Mouse (Mus musculus): Measurements from ENCODE around the gene Tnfaip8l1.

Tnfaip8l1 gene

DNA sequence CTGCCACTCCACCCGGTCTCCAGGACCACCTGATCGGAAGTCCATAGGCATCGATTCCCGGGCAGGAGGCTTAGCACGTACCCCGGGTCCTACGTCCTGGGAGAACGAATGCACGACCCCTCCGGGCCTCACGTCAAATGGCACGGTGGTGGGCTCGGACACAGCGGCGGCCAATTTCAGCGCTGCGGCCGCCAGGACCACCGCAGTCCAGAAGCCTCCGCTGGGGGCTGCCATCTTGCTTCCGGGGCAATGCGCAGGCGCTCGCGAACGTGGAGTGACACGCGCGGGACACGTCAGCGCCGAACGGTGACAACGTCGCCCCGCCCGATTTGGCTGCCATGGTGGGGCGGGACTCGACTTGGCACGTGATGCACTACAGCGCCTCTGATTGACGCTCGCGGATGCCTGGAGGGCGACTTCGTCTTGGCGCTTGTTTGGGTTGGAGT is 21.4 kb downstream of the Tnfaip8l1 start, which contains the start of gene Mydgf:
TSS of gene Mydgf (minus strand) at position 263 of the 446 bp plus-strand sequence.
- DNase-seq (ENCODE audit: low spot score) = peak; percentile 98

DNA sequence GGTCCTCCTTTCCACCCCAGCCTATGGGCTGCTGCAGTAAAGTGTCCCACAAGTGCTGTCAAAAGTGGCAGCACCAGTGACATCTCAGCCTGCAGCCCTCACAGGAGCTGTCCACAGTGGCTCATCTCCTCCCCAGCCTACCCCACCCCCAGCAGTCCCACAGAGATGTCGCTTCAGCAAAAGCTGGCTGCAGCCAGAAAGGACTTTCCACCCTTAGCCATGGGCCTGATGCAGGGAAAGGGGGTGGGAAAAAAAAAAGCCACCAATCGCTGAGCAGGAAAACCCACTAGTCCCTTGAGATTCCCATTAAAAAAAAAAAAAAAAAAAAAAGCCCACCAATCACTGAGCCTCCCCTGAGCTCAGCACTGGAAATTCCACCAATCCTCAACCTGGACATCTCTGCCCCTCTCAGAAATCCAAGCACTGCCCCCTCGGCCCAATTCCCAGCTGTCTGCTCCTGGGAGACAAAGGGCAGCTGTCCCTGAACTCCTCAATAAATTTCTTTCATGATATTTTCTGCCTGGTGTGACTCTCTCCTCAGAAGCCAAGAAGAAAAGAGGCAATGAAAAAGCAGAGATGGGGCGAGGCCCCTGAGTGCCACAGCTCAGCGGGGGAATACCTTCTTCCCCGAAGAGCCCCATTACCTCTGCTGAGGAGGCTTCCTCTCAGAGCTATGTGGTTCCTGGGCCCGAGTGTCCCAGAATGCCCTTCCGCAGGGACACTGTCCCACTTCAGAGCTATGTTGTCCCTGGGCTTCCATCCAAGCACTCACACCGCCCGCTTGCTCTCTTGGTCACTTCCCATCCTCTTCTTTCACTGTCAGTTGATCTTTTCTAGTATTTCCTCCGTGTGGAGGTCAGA is 23.2 kb downstream of the Tnfaip8l1 start:
- DNase-seq (ENCODE audit: low spot score) = peak; percentile 68

DNA sequence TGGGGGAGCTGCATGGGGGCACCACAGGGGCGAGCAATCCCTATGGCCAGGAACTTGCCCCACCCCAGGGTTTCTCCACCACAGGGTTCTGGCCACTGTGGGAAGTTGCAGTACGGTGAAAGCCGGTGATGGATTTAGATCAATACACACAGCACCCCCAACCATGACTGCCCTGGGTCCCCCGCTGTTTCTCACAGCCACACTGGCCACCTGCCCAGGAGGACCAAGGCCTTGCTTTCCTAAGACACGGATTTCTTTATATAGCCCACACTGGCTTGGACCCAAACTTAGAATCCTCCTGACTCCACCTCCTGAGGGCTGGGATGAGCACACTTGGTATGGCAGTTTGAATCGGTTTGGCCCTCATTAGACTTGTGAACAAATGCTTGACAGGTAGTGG is 29.0 kb downstream of the Tnfaip8l1 start:
- no peak for DNase-seq (ENCODE audit: low spot score)

DNA sequence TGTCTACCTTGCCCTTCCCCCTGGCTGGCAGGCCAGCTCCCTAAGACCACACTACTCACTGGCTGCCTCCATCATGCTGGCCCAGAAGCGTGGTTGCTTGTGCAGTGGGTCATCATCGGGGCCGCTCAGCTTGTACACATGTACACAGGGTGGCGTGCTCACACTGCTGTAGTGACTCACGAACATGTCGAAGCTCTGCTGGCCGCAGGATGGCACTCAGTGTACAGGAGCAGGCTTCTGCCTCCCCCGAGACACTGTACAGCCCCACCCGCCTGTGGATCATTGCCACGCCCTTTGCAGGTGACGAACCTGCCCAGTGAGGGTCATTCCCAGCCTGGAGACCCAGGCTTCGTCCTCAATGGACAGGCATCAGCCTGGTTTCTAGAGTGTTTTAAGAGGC is 32.1 kb downstream of the Tnfaip8l1 start:
- no peak for DNase-seq (ENCODE audit: low spot score)

DNA sequence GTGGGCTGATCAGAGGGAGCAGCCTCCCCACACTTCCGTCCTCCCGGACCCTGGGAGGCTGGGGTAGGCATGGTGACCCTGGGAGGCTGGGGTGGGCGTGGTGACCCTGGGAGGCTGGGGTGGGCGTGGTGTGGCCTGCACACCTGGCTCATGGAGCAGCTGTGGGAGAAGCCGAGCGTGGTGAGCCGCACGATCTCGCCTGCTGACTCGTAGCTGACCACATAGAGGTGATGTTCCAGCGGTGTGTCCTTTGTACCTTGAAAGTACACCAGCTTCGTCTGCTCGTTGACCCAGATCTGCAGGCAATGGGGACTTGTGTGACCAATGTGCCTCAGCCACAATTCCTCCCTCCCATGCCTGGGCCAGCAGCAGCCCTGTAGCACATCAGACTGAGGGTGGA is 32.5 kb downstream of the Tnfaip8l1 start:
- no peak for DNase-seq (ENCODE audit: low spot score)

DNA sequence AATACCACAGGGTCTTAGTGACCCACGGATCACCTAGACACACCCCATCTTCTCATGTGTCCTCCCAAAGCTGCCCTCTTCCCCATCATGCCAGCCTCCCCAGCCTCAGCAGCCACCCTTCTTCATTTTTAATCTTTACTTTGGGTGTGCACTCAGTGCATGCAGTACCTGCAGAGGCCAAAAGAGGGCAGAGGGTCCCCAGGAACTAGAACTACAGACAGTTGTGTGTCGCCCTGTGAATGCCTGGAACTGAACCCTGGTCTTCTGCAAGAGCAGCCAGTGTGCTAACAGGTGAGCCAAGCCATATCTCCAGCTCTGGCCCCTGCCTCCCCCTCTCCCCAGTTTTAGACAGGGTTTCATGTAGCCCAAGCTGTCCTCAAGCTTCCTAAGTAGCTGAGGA is 34.6 kb downstream of the Tnfaip8l1 start:
- DNase-seq (ENCODE audit: low spot score) = no peak

DNA sequence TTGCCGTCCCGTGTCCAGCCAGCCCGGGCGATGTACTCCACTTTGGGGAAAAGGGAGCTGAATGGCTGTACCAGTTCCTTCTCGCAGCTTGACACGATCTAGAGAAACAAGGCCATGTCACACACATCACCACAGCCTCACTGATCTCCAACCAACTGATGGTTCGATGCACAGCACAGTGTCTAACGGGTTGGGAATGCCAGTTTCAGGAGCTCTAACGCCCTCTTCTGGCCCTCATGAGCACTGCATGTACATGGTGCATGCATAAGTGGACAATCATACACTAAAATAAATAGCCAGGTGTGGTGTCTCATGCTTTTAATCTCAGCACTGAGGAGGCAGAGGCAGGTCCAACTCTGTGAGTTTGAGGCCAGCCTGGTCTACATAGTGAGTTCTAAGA is 38.3 kb downstream of the Tnfaip8l1 start:
- DNase-seq (ENCODE audit: low spot score) = no peak

DNA sequence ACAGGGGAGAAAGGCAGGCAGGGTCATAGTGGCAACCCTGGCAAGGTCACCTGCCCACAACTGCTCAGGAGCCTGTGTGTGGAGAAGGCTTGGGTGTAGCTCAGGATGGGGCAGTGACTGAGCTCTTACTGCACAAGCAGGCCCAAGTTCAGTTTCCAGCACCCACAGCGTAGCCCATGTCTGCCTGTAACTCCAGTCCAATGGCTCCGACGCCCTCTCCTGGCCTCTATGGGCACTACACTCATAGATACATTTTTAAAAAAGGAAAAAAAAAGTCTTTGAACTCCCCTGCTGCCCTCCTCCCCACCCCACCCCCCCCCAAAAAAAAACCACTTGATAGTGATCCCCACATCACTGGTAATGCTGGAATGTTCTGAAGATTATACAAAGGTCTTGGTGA is 39.4 kb downstream of the Tnfaip8l1 start:
- no peak for DNase-seq (ENCODE audit: low spot score)

DNA sequence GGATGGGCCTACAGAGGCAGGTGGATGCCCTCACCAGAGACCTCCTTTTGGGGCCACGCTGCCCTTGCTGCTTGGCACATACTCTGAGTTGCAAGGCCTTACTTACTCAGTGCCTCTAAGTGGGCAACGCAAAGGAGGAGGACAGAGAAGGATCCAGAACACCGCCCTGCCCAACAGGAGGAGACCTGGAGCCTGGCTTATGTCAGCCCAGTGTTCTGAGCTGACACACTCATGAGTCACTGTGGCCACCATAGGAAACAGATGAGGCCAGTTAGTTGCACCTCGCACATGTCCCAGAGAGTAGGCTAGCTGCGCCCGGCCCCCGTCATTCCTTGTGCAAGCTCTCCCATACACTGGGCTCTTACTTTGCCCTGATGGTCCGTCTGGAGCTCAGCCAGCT is 40.2 kb downstream of the Tnfaip8l1 start:
- no peak for DNase-seq (ENCODE audit: low spot score)

DNA sequence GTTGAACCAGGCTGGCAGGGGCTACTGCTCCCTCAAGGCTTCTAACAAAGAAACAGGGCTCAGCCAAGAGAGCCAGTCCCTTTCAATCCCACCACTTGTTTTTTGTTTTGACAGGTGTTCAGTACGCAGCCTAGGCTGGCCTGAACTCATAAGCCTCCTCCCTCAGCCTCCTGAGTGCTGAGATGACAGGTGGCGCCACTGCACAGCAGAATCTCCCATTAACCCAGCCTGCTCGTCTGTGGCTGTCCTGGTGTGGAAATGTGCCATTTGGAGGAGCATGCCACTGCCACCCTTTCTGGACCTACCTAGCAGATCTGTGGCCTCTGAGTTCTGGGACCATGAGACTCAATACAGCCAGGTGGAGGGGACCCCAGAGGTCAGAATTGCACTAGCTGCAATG is 41.5 kb downstream of the Tnfaip8l1 start:
- no peak for DNase-seq (ENCODE audit: low spot score)

DNA sequence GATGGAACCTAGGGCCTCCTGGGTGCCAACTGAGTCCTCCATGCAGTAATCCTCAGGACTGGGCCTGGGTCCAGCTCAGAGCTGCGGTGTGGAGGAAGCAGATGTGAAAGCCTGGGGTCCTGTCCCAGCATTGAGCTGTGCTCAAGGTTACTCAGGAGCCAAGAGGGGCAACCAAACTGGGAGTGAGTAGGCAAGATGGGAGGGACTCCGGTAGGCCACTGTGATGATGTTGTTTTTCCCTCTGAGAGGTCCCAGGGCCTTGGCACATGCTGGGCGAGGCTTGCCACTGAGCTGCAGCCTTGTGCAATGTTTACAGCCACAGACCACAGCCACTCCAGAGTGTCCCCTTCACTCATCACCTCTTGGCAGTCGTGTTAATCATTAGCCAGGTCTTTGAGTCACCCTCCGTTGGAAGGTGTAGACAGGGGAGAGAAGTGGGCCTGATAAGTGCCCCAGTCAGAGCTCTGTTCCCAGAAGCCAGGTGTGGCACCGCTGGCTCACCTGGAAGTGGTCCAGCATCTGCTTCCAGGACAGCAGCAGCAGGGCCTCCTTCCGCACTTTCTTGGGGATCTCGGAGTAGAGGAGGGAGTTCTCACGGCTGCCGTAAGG is 44.1 kb downstream of the Tnfaip8l1 start:
- DNase-seq (ENCODE audit: low spot score) = no peak

DNA sequence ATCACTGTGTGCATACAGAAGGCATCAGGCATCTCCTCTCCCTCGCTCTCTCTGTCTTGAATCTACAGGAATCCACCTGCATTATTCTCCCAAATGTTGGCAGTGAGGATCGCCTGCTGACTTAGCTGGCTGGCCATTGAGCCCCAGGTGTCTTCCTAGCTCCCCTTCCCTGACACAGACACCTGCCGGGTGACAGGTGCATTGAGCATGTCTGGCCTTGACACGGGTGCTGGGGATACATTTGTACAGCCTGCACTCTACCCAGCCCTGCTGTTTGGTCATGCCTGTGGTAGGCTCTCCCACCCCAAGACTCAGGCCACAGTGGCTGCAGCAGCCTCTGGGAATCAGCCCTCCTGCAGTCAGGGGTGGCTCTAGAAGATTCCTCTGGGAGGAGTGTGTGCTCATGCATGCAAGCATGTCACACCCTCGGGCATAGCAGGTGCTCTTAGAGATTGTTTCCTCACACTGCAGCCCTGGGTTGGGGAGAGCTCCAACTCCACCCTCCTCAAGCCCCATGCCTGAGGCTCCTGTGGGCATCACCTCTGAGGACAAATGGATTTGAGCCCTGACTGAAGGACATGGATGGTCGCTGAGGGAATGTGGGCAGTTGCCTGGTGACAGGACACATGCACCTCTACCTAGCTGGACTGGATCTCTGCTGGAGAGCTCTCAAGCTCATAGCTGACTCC is 44.9 kb downstream of the Tnfaip8l1 start:
- no peak for DNase-seq (ENCODE audit: low spot score)

DNA sequence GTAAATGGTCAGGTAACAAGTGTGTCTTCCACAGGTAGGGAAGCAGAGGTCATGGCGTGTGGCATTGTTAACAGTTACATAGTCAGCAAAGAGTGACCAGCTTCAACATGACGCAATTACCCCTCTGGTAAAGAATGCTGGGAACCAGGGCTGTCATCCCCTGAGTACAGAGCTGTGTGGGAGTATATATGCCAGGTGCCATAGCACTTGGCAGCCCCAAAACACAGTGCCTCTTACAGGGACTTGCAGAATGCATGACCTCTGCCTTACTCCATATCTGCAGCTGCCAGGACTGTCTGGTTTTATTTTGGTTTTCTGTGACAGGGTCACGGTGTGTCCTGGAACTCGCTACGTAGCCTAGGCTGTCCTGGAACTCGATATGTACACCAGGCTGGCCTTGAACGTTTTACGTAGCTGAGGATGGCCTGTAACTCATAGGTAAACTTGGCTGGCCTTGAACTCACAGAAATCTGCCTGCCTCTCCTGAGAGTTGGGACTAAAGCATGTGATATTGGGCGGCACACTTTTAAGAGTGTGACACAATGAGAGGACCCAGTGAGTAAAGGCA is 45.8 kb downstream of the Tnfaip8l1 start:
- DNase-seq (ENCODE audit: low spot score) = no peak

DNA sequence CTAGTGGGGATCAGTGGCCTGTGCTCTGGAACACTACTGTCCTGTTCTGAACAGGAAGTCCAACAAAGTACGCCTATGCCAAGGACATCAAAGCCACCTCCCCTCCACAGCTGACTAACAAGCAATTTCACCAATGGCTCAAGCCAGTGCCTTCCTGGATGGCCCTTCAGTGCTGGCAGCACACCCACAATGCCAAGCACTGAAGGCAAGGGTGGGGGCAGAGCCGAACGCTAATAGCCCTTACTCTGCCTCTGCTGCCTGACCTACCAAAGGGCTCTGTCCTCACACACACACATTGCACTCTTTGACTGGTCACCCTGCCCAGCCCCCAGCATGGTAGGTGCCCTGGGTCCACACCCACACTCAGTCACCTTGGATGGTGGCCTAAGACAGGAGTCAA is 46.5 kb downstream of the Tnfaip8l1 start:
- no peak for DNase-seq (ENCODE audit: low spot score)

DNA sequence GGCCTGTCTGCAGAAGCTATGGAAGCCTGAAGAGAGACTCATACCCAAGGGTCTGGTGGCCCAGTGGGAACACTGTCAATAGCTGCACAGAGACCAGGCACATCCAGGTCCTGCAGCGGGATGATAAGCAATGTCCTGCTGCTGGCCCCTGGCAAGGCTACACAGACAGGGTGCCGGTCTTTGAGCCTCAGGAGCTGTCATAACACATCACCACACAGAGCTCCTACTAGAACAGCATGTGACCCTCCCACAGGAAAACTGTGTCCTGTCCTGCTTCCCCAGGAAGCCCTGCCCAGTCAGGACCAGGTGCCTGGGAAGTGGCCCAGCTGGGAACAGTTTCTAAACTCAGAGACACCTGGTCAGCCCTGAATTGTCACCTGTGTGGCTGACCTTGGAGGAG is 48.8 kb downstream of the Tnfaip8l1 start:
- DNase-seq (ENCODE audit: low spot score) = no peak

DNA sequence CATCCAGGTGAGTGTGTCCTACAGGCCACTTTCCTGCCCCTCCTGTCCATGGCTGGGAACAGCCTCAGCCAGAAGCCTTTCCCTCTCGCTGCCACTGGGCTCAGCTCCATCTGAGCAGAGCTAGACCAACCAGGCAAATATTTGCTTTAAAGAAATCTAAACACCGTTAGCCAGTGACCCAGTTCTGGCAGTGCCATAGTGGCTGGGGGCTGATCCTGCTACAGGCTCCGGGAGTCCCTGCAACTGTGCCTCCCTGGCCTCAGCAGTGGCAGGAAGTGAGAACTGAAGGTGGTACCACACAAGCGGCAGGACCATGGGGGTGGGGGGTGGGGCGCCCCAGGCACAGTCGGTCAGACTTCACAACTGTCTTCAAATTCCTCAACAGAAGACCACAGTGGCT is 50.4 kb downstream of the Tnfaip8l1 start:
- DNase-seq (ENCODE audit: low spot score) = no peak

DNA sequence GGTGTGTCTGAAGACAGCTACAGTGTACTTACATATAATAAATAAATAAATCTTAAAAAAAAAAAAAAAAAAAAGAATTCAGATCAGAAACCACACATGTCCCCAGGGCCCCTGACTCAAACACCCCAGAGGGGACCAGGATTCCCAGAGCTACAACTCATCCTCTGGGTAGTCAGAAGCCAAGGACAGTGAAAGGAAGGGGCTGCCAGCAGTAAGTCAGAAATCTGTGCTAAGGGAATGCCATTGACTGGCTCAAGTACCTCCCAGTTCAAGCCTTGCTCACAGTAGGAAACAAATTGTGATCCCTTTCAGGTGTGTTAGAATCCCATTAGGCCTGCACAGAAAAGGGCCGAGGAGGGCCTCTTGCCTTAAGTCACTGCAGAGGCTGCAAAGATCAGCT is 52.0 kb downstream of the Tnfaip8l1 start:
- no peak for DNase-seq (ENCODE audit: low spot score)

DNA sequence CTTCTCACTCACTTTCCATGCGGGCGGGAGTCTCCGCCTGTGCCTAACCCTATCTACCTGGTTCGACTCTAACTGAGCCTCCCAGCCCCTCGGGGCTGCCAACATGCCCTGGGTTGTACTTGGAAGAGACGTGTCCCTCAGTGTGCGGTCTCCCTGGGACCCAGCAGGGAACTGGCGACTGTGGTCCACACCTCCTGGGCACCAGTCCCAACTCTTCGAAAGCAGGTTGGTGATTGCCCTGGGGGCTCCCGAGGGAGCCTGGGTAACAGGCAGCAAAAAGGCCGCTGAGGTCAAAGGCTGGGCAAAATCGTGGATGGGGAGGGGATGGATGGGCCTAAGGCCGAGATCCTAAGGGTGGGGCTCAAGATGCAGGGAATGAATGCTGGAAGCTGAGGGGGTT is 55.4 kb downstream of the Tnfaip8l1 start:
- DNase-seq (ENCODE audit: low spot score) = no peak

DNA sequence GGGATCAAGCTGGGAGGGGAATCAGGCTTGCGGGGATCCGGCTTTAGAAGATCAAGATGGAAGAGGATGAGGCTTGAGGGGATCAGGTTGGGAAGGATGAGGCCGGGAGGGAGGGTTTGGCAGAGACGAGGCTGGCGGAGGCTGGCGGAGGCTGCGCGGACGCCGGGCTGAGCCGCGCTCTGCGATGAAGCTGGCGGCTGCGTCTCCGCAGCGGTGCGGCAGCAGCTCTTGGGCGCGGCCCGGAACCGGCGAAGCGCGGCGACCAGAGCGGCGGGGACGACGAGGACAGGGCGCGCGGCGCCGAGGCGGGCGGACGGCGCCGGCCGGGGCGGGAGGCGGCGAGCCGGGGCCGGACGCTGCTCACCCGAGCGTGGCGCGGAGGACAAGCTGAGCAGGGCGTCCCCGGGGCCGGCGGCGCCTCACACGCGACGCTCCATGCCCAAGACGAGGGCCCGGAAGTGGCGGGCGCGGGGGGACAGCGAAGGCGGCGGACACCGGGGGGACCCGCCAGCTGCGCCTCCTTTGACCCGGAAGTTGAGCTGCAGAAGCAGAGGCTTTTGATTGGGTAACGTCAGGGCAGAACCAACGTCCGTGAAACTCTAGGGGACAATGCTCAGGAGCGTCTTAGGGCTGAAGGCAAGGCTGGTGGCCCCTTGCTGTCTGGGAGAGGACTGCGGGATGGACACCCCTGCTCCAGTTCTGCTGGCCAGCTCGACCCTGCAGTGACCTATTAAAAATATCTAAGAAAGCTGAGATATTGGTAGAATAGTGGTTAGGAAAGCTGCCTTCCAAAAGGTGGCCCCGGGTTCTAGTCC is 56.3 kb downstream of the Tnfaip8l1 start, which contains the start of gene Dpp9:
TSS of gene Dpp9 (minus strand) at position 529 of the 815 bp plus-strand sequence.
- peak; percentile 86 for DNase-seq (ENCODE audit: low spot score)

DNA sequence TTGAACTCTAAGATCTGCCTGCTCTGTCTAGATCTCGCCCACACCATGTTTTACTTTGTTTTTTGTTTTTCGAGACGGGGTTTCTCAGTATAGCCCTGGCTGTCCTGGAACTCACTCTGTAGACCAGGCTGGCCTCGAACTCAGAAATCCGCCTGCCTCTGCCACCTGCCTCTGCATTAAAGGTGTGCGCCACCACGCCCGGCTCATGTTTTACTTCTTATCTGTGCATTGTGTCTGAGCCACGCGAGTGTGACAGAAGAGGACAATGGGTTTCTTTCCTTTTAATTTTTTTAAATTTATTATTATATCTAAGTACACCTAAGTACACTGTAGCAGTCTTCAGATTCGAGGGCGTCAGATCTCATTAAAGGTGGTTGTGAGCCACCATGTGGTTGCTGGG is 57.0 kb downstream of the Tnfaip8l1 start:
- no peak for DNase-seq (ENCODE audit: low spot score)

DNA sequence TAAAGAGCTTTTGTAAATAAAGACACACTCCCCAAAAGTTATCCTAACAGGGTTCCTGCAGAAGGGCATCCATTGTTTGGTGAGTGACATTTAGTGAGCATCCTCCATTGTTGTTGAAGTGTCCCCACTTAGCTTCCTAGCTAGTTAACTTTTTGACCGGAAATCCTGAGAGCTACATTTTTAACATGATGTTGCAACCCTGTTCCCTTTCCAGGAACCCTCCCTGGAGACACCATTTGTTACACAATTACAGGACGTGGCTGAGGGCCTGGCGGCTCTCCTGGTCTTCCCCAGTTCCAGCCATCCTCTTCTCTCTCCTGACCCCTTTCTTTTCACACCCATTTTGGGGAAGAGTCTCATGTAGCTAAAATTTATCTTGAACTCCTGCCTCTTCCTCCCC is 57.5 kb downstream of the Tnfaip8l1 start:
- no peak for DNase-seq (ENCODE audit: low spot score)
